Mouse (Mus musculus): Measurements from ENCODE around the gene Atg9b. TPM values are rescaled to one million over a fixed set of nuclear protein-coding genes. Genes with fewer than 3 reads are reported as not detected.
"Not testable (repeated sequence)": the region's sequence is repeated elsewhere in the genome, so short reads cannot be mapped to it uniquely, and the experiment has no call there.

Gene Atg9b
- polyA plus RNA-seq, 1 experiment: 0.39 TPM

- Histone ChIP-seq H3K4me1 (ENCODE audit: control insufficient read depth, insufficient read depth, low read length) (no peaks in the 10 kb centered on the region; the same call in 1 of the 2 replicates), H3K27ac (ENCODE audit: insufficient read depth, low read length) (no peak overlapping the region), H3K4me3 (ENCODE audit: insufficient read depth, low read length) (no peak overlapping the region)
- TF ChIP-seq CTCF (IDR thresholded peaks at IDR 0.05; ENCODE audit: borderline replicate concordance, insufficient read depth, low read length) (no peak), POLR2A (IDR thresholded peaks at IDR 0.05; ENCODE audit: low read depth, low read length) (no peak)
Measured at GRCm38 (mm10) chr5:24409466-24409865, 17.5 kb upstream of the Atg9b start.

DNA sequence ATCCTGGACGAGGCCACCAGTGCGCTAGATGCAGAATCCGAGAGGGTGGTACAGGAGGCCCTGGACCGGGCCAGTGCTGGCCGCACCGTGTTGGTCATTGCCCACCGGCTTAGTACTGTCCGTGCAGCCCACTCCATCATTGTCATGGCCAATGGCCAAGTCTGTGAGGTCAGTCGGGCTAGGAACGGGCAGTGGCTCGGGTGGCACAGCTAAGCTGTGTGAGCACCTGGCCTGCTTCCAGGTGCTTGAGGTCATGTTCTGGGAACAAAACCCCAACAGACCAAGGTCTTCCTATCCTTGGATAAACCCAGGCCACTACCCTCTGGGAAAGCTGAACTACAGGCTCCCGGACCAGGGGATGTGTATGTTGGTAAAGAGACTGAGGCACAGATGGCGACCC lies 16.7 kb upstream of the Atg9b start:
- Histone ChIP-seq H3K4me3 (ENCODE audit: insufficient read depth, low read length) (no peak overlapping the region), H3K27ac (ENCODE audit: insufficient read depth, low read length) (no peak overlapping the region), H3K4me1 (ENCODE audit: control insufficient read depth, insufficient read depth, low read length) (no peaks in the 10 kb centered on the region; the same call in 1 of the 2 replicates)
- no peak for TF ChIP-seq POLR2A (IDR thresholded peaks at IDR 0.05; ENCODE audit: low read depth, low read length)
- no peak for TF ChIP-seq CTCF (IDR thresholded peaks at IDR 0.05; ENCODE audit: borderline replicate concordance, insufficient read depth, low read length)

DNA sequence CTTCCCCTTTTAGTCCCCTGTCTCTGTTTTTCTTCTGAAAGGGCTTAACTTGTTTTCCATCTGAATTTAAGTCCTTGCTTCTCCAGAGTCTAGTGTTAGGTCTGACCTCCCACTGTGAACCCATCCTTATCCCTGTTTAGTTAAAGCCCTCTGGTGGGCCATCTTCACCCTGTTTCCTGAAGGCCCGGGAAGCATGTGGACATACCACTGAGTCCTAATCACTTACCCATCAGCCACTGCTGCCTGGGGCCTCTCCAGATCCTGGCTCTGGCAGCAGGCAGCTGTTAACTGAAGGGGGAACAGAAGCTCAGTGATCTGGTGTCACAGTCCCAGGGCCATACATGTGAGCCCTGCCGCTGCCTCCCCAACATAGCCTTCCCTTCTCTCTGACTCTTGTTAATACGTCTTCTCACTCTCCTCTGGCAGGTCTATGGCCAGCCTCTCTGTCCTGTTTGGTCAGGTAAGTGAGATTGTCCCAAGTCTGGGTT lies 13.5 kb upstream of the Atg9b start:
- Histone ChIP-seq H3K4me3 (ENCODE audit: insufficient read depth, low read length) (no peak overlapping the region), H3K27ac (ENCODE audit: insufficient read depth, low read length) (peak overlapping the region; percentile 45), H3K4me1 (ENCODE audit: control insufficient read depth, insufficient read depth, low read length) (no peaks in the 10 kb centered on the region; the same call in 1 of the 2 replicates)
- no peak for TF ChIP-seq POLR2A (IDR thresholded peaks at IDR 0.05; ENCODE audit: low read depth, low read length)
- TF ChIP-seq CTCF (IDR thresholded peaks at IDR 0.05; ENCODE audit: borderline replicate concordance, insufficient read depth, low read length): no peak

DNA sequence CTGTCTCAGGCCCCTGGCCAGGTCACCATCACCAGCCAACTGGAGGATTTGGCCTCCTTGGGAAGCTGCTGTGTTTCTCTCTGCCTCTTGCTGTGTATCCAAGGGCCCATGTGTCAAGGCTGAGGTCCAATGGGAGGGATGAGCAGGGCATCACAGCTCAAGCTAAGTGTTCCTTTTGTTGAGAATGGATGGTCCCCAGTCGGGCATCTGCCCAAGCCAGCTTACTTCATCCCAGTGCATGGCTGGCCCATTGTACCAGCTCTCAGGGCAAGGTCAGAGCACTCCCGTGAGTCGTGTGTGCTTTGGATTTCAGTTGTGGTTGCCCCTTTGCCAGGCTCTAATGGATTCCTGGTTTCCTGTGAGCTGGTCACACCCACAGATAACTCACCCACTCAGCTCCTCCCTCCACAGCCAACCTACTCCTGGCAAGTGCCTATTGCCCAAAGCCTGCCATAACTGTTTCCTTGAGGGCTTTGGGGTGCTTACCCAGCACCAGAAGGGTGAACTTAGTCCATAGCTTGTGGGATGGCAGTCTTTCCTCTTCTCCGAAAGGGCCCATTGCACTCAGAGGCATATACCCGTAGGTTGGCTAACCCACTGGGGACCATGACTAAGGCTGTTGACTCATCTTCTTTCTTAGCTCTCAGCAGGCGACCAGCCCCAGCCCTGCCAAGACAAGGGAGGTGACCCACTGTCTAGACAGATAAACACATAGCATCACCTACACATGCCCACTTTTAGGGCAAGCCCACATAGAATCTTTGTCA lies 12.8 kb upstream of the Atg9b start:
- H3K4me1 ChIP-seq (ENCODE audit: control insufficient read depth, insufficient read depth, low read length): no peaks in the 10 kb centered on the region; the same call in 1 of the 2 replicates
- no peak overlapping the region for H3K4me3 ChIP-seq (ENCODE audit: insufficient read depth, low read length)
- H3K27ac ChIP-seq (ENCODE audit: insufficient read depth, low read length): peak overlapping the region; percentile 45; the same call in 1 of the 2 replicates
- TF ChIP-seq POLR2A (IDR thresholded peaks at IDR 0.05; ENCODE audit: low read depth, low read length) (no peak), CTCF (IDR thresholded peaks at IDR 0.05; ENCODE audit: borderline replicate concordance, insufficient read depth, low read length) (no peak)

DNA sequence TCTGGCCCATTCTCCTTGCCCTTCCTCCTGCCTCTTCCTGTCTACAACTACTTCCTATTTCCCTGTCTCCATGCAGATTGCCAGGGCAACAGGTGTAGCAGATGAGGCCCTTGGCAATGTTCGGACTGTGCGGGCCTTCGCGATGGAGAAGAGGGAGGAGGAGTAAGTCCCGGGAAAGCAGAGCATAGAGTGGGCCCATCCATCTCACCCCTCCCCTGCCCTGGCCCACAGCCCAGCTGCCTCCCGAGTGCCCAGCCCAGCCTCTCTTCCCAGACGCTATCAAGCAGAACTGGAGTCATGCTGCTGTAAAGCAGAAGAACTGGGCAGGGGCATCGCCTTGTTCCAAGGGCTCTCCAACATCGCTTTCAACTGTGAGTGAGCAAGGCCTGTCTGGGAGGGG lies 10.0 kb upstream of the Atg9b start:
- TF ChIP-seq CTCF (IDR thresholded peaks at IDR 0.05; ENCODE audit: borderline replicate concordance, insufficient read depth, low read length): no peak
- TF ChIP-seq POLR2A (IDR thresholded peaks at IDR 0.05; ENCODE audit: low read depth, low read length): no peak
- Histone ChIP-seq H3K27ac (ENCODE audit: insufficient read depth, low read length) (no peak overlapping the region), H3K4me3 (ENCODE audit: insufficient read depth, low read length) (no peak overlapping the region), H3K4me1 (ENCODE audit: control insufficient read depth, insufficient read depth, low read length) (no peaks in the 10 kb centered on the region; the same call in 1 of the 2 replicates)

GRCm38 (mm10) chr5:24400911-24401605 lies 9.1 kb upstream of the Atg9b start:
- no peak overlapping the region for H3K4me3 ChIP-seq (ENCODE audit: insufficient read depth, low read length)
- H3K4me1 ChIP-seq (ENCODE audit: control insufficient read depth, insufficient read depth, low read length): no peaks in the 10 kb centered on the region; the same call in 1 of the 2 replicates
- TF ChIP-seq POLR2A (IDR thresholded peaks at IDR 0.05; ENCODE audit: low read depth, low read length): no peak
- TF ChIP-seq CTCF (IDR thresholded peaks at IDR 0.05; ENCODE audit: borderline replicate concordance, insufficient read depth, low read length): no peak
- H3K27ac ChIP-seq (ENCODE audit: insufficient read depth, low read length): no peak overlapping the region

GRCm38 (mm10) chr5:24400362-24400761 lies 8.4 kb upstream of the Atg9b start:
- Histone ChIP-seq H3K4me1 (ENCODE audit: control insufficient read depth, insufficient read depth, low read length) (no peaks in the 10 kb centered on the region; the same call in 1 of the 2 replicates), H3K27ac (ENCODE audit: insufficient read depth, low read length) (no peak overlapping the region), H3K4me3 (ENCODE audit: insufficient read depth, low read length) (no peak overlapping the region)
- TF ChIP-seq POLR2A (IDR thresholded peaks at IDR 0.05; ENCODE audit: low read depth, low read length): no peak
- no peak for TF ChIP-seq CTCF (IDR thresholded peaks at IDR 0.05; ENCODE audit: borderline replicate concordance, insufficient read depth, low read length)

- Histone ChIP-seq H3K27ac (ENCODE audit: insufficient read depth, low read length) (no peak overlapping the region), H3K4me3 (ENCODE audit: insufficient read depth, low read length) (no peak overlapping the region), H3K4me1 (ENCODE audit: control insufficient read depth, insufficient read depth, low read length) (no peaks in the 10 kb centered on the region; the same call in 1 of the 2 replicates)
- TF ChIP-seq POLR2A (IDR thresholded peaks at IDR 0.05; ENCODE audit: low read depth, low read length): no peak
- no peak for TF ChIP-seq CTCF (IDR thresholded peaks at IDR 0.05; ENCODE audit: borderline replicate concordance, insufficient read depth, low read length)
Measured at GRCm38 (mm10) chr5:24399686-24400085, 7.7 kb upstream of the Atg9b start.

- H3K4me3 ChIP-seq (ENCODE audit: insufficient read depth, low read length): not testable (repeated sequence)
Measured at GRCm38 (mm10) chr5:24396254-24396653, 4.3 kb upstream of the Atg9b start.

More at GRCm38 (mm10) chr5:24396254-24396653, 4.3 kb upstream of the Atg9b start:
- H3K4me1 ChIP-seq (ENCODE audit: control insufficient read depth, insufficient read depth, low read length); H3K27ac ChIP-seq (ENCODE audit: insufficient read depth, low read length): not testable (repeated sequence)

Data from embryonic fibroblast, embryonic 13.5 days (primary cell).